Mouse (Mus musculus): ENCODE results near the gene Fam25c.
"Not testable (repeated sequence)": the region's sequence is repeated elsewhere in the genome, so short reads cannot be mapped to it uniquely, and the experiment has no call there.

Gene Fam25c

GRCm38 (mm10) chr14:34327618-34328017, 27.6 kb downstream of the Fam25c start:
- no peak for DNase-seq (ENCODE audit: low spot score in 2 of 2)

GRCm38 (mm10) chr14:34326606-34327005, 28.6 kb downstream of the Fam25c start:
- DNase-seq (ENCODE audit: low spot score in 2 of 2), result no peak

GRCm38 (mm10) chr14:34323576-34324085, 31.6 kb downstream of the Fam25c start:
- DNase-seq (ENCODE audit: low spot score in 2 of 2), result no peak

GRCm38 (mm10) chr14:34318113-34318512, 37.1 kb downstream of the Fam25c start:
- DNase-seq (ENCODE audit: low spot score in 2 of 2), result no peak

- no peak for DNase-seq (ENCODE audit: low spot score in 2 of 2)
These were observed 37.8 kb downstream of the Fam25c start for GRCm38 (mm10) chr14:34317431-34317830.

- no peak for DNase-seq (ENCODE audit: low spot score in 2 of 2)
These were observed 38.9 kb downstream of the Fam25c start for GRCm38 (mm10) chr14:34316346-34316745.

GRCm38 (mm10) chr14:34314796-34315195, 40.4 kb downstream of the Fam25c start:
- no peak for DNase-seq (ENCODE audit: low spot score in 2 of 2)

GRCm38 (mm10) chr14:34314383-34314782, 40.9 kb downstream of the Fam25c start:
- not testable (repeated sequence) for DNase-seq (ENCODE audit: low spot score in 2 of 2)

GRCm38 (mm10) chr14:34313612-34314011, 41.6 kb downstream of the Fam25c start:
- DNase-seq (ENCODE audit: low spot score in 2 of 2), result no peak

GRCm38 (mm10) chr14:34312339-34313048, 42.7 kb downstream of the Fam25c start:
- no peak for DNase-seq (ENCODE audit: low spot score in 2 of 2)

GRCm38 (mm10) chr14:34311691-34312090, 43.5 kb downstream of the Fam25c start:
- DNase-seq (ENCODE audit: low spot score in 2 of 2), result no peak

- peak; percentile 25 for DNase-seq (ENCODE audit: low spot score in 2 of 2)
These were observed 44.1 kb downstream of the Fam25c start for GRCm38 (mm10) chr14:34311021-34311631.

GRCm38 (mm10) chr14:34310234-34310965, 44.8 kb downstream of the Fam25c start, which contains the start of the genes Shld2 and Glud1:
Gene Shld2, minus strand, starts transcription at chr14:34310493.
Gene Glud1, plus strand, starts transcription at chr14:34310727.
- peak; percentile 91 to 93 for DNase-seq (ENCODE audit: low spot score in 2 of 2)

- no peak for DNase-seq (ENCODE audit: low spot score in 2 of 2)
These were observed 45.4 kb downstream of the Fam25c start for GRCm38 (mm10) chr14:34309907-34310233.

- no peak for DNase-seq (ENCODE audit: low spot score in 2 of 2)
These were observed 46.0 kb downstream of the Fam25c start for GRCm38 (mm10) chr14:34309266-34309665.

- DNase-seq (ENCODE audit: low spot score in 2 of 2), result no peak
These were observed 52.0 kb downstream of the Fam25c start for GRCm38 (mm10) chr14:34303265-34303680.

GRCm38 (mm10) chr14:34302681-34303242, 52.5 kb downstream of the Fam25c start:
- DNase-seq (ENCODE audit: low spot score in 2 of 2), result no peak

Measured in spleen, postnatal 14 days (tissue).